8 mouse cellular contexts compared by ENCODE assay signal in the genomic region with DNA sequence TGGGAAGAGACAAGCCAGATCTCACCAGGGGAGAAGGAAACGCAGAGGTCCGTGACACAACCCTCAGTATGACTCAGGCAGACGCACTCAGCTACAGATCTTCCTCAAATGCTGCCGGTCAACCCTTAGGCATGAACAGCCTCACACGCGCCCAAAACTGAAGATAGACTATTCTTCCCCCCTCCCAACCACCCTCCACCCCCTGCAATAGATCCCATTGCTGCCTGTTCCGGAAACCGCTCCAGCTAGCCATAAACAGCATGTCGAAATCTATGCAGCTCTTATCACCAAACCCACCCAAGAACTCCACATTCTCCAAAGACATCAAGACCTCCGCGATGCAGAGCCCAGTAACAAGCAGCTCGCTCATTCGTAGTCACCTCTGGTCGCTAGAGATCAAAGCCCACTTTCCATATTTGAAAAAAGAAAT. TPM values are rescaled to one million over a fixed set of nuclear protein-coding genes. Genes with fewer than 3 reads are reported as not detected.
DNase-seq lines count a peak whose midpoint lies in the region; ATAC-seq and TF ChIP-seq lines count a peak whose summit lies in the region.

No protein-coding gene starts in this region.

- peak; percentile 34 for DNase-seq in right cerebral cortex, adult 18-20 months
- no peak for DNase-seq in right cerebral cortex, postnatal 36 days (ENCODE audit: low spot score in 2 of 2)
- DNase-seq in adrenal gland, postnatal 10 days: peak; percentile 58
- no peak for DNase-seq in forebrain, postnatal 0 days
- DNase-seq in c-Kit-positive CD71-positive TER-119-positive erythroid progenitor cells, embryonic 14.5 days (ENCODE audit: low spot score): no peak
- DNase-seq in gastrocnemius, adult 8-10 months (ENCODE audit: low spot score in 2 of 2): no peak

- no peaks in the 10 kb centered on the region for H3K9me3 ChIP-seq in forebrain, postnatal 0 days (ENCODE audit: low read length)
- 0 out of 2 replicates have a peak, but pooled peaks cover 4% of the 10 kb centered on the region for H3K9me3 ChIP-seq in kidney, embryonic 16.5 days (ENCODE audit: low read length)

- no peak for ATAC-seq in forebrain, postnatal 0 days
- ATAC-seq in kidney, embryonic 16.5 days (ENCODE audit: low FRiP score, low TSS enrichment): no peak
- peak; percentile 56 for ATAC-seq in megakaryocyte progenitor cell, adult 5-6 weeks (replicated peaks; ENCODE audit: poor library complexity)

- peak overlapping the region; percentile 83 for H3K9ac ChIP-seq in forebrain, postnatal 0 days
- H3K9ac ChIP-seq in kidney, embryonic 16.5 days (replicated peaks; ENCODE audit: low read length): peak overlapping the region; percentile 71

- peaks cover 22% of the 10 kb centered on the region for H3K4me1 ChIP-seq in forebrain, postnatal 0 days (ENCODE audit: insufficient read depth)
- H3K4me1 ChIP-seq in kidney, embryonic 16.5 days (ENCODE audit: insufficient read depth, low read length): peaks cover 28% of the 10 kb centered on the region

- WGBS in forebrain, postnatal 0 days: 2% methylated on average over 14 of the region's 14 CpGs
- 2% methylated on average over 14 of the region's 14 CpGs for WGBS in kidney, embryonic 16.5 days

- no peaks in the 10 kb centered on the region for H3K27me3 ChIP-seq in forebrain, postnatal 0 days (ENCODE audit: insufficient read depth, low read length)
- no peaks in the 10 kb centered on the region for H3K27me3 ChIP-seq in kidney, embryonic 16.5 days (ENCODE audit: insufficient read depth, low read length)

- peak overlapping the region; percentile 90 for H3K4me2 ChIP-seq in forebrain, postnatal 0 days (ENCODE audit: low read depth)
- H3K4me2 ChIP-seq in kidney, embryonic 16.5 days (replicated peaks; ENCODE audit: low read depth, low read length): peak overlapping the region; percentile 91

- H3K4me3 ChIP-seq in forebrain, postnatal 0 days (ENCODE audit: low read depth, low read length): peak overlapping the region; percentile 77
- H3K4me3 ChIP-seq in kidney, embryonic 16.5 days (ENCODE audit: low read length): peak overlapping the region; percentile 65

- H3K27ac ChIP-seq in forebrain, postnatal 0 days (ENCODE audit: low read depth, low read length): no peak overlapping the region
- no peak overlapping the region; the same call in 1 of the 2 replicates for H3K27ac ChIP-seq in kidney, embryonic 16.5 days (ENCODE audit: low read length)

- TF ChIP-seq CTCF in forebrain, postnatal 0 days (IDR thresholded peaks at IDR 0.05; ENCODE audit: low read depth): no peak

- H3K36me3 ChIP-seq in forebrain, postnatal 0 days (ENCODE audit: insufficient read depth): no peaks in the 10 kb centered on the region
- no peaks in the 10 kb centered on the region for H3K36me3 ChIP-seq in kidney, embryonic 16.5 days (ENCODE audit: insufficient read depth, low read length)

RNA-seq across cellular contexts. Expression of a gene that starts 1.2 kb away (rescaled TPM):
- total RNA-seq in adrenal gland, postnatal 10 days (2021): 10 to 100 TPM; 29.1 to 36.5 TPM
- 36.7 and 44.3 TPM in 2 replicates for total RNA-seq in forebrain, postnatal 0 days (2014; rRNA removed)
- polyA plus RNA-seq in forebrain, postnatal 0 days (2015; fragmentation: Nextera tagmentation; extraction: Ambion mirVana): 8.7 and 10.6 TPM in 2 replicates
- 18.1 and 18.3 TPM in 2 replicates for polyA plus RNA-seq in kidney, embryonic 16.5 days (2015; fragmentation: Nextera tagmentation; extraction: Ambion mirVana)
- 0.84 and 1.5 TPM in 2 replicates for total RNA-seq in megakaryocyte progenitor cell, adult 5-6 weeks (2015)
- total RNA-seq in megakaryocyte progenitor cell, adult 5-6 weeks (2017): 2.0 and 2.3 TPM in 2 replicates
- total RNA-seq in gastrocnemius, adult 8-10 months (2022): 1 to 10 TPM; 3.9 to 5.4 (median 4.5) TPM

Comparison
In these comparisons a context has a peak if more than half of its experiments do, and no peak if none do; other contexts are left out.
1. DNase-seq: peak in right cerebral cortex, adult 18-20 months (single experiment) and adrenal gland, postnatal 10 days (single experiment); none in right cerebral cortex, postnatal 36 days (0 of 2), forebrain, postnatal 0 days (single experiment), c-Kit-positive CD71-positive TER-119-positive erythroid progenitor cells, embryonic 14.5 days (single experiment) and gastrocnemius, adult 8-10 months (0 of 2).